Mouse (Mus musculus) neural tube, embryonic 12.5 days (tissue): ENCODE data around the gene Sgo2a. TPM values are rescaled to one million over a fixed set of nuclear protein-coding genes. Genes with fewer than 3 reads are reported as not detected.

ENCODE experiments used
- ATAC-seq: fragments of 200-750 bp; cut with Nextera tagmentation; 2 replicates; pipeline ENCODE4 v1.8.0; 2017; ENCODE audit warnings: low read depth, mild to moderate bottlenecking, moderate TSS enrichment, moderate library complexity; ENCODE audit not compliant: low FRiP score
- H3K27ac ChIP-seq: fragments of 300-500 bp; sonication (generic); 2 replicates; pipeline ENCODE4 v1.5.1; 2016
- H3K27me3 ChIP-seq: fragments of 300-500 bp; sonication (generic); replicated peaks from 2 replicates; pipeline ENCODE4 v1.6.1; 2016; ENCODE audit warnings: mild to moderate bottlenecking
- H3K36me3 ChIP-seq: fragments of 300-500 bp; sonication (generic); 2 replicates; pipeline ENCODE4 v1.6.1; 2016; ENCODE audit warnings: mild to moderate bottlenecking
- H3K4me1 ChIP-seq: fragments of 300-500 bp; sonication (generic); 2 replicates; pipeline ENCODE4 v1.6.1; 2016
- H3K4me2 ChIP-seq: fragments of 300-500 bp; sonication (generic); replicated peaks from 2 replicates; pipeline ENCODE4 v1.6.1; 2016; ENCODE audit warnings: mild to moderate bottlenecking
- H3K4me3 ChIP-seq: fragments of 300-500 bp; sonication (generic); 2 replicates; pipeline ENCODE4 v1.5.1; 2016
- H3K9ac ChIP-seq: fragments of 300-500 bp; sonication (generic); 2 replicates; pipeline ENCODE4 v1.6.1; 2016; ENCODE audit warnings: mild to moderate bottlenecking
- H3K9me3 ChIP-seq: fragments of 300-500 bp; sonication (generic); 2 replicates; pipeline ENCODE4 v1.6.1; 2016; ENCODE audit warnings: mild to moderate bottlenecking
- WGBS: fragments of 180-500 bp; shearing (Covaris S2); methylation state at CpG from one replicate; pipeline ENCODE4 v1.1.7; 2016; 5-methylcytosine and 5-hydroxymethylcytosine counted together
- polyA plus RNA-seq: library from polyadenylated mRNA; unstranded; fragments of >200 nt; fragmentation: Nextera tagmentation; extraction: Ambion mirVana; gene quantifications from 2 replicates; pipeline ENCODE4 v1.2.1, GENCODE M21; 2016

The Sgo2a gene
- polyA plus RNA-seq: 14.3 and 14.8 TPM in 2 replicates

DNA sequence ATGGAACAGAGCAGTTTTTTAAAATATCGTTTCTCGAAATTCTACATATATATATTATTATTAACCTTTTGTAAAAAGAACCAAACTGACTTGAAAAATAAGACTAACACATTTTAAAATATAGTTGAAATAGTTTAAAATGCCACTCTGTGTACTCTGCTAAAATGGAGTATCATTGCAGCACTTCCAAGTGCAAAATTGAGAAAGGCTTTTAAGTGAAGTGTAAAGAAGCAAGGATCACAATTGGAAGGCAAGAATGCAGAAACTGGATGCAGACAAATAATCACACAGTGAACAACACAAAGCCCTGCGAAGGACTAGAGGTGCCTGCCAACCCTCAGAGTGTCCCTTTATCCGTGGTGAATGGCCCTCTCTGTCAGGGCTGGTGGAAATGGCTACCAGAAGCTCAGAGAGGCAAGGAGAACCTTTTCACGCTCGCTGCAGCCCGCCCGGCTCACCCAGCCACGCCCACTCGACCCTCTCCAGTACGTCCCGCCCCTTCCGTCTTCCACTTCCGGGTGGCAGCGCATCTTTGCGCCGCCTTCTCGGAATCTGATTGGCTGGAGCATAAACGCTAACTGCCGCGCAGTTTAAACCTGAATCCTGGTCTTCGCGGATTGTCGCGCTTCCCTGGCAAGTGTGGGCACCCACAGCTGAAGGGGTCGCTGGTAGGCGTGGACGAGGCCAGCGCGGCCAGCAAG, at the start of gene Sgo2a:
TSS of gene Sgo2a (plus strand) at position 540 of the 701 bp plus-strand sequence.
- Histone ChIP-seq H3K4me1 (peaks cover 15% of the 10 kb centered on the region), H3K9ac (peak within 1 kb of the TSS; percentile 61), H3K36me3 (no peaks in the 10 kb centered on the region), H3K27me3 (no peaks in the 10 kb centered on the region), H3K27ac (peak within 1 kb of the TSS; percentile 50; the same call in 1 of the 2 replicates), H3K9me3 (no peaks in the 10 kb centered on the region), H3K4me2 (peak within 1 kb of the TSS; percentile 84), H3K4me3 (peak within 1 kb of the TSS; percentile 81)
- WGBS: 6% methylated on average over 30 of the region's 30 CpGs
- peak; percentile 99 for ATAC-seq

DNA sequence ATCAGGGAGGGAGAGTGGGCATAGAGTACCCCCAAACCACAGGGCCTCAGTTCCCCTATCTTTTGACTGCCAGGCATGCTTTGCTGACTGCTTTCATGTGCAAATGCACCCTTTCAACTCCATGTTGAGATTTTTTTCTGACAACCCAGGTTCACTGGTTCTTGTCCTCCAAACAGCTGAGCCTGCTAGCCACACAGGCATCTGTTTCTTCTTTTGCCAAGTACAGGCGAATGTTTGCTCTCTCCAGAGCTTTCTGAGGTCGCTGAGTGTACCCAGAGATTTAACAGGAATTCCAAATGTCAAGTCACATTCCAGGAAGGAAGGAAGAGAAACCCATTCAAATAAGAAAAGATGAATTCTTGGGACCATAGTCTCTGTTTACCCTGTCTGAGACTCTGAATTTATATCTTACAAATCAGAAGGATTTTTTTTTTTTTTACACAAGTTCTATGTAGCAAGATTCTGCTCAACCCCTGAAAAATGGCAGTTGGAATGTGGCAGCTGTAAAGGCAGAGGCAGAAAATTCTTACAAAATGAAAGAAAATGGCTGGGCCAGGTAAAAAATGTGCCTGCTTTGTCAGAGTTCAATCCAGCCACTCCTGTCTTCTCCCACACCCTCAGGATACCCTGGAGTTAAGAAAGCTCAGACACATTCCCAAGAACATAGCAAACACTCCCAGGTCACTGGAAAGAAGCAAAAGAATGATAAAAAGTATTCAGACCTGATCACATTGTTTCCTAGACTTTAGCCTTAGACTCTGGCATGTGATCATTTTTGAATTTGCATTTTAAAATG, 48.0 kb upstream of the Sgo2a start:
- no peak overlapping the region for H3K9ac ChIP-seq
- no peak for ATAC-seq
- H3K27ac ChIP-seq: no peak overlapping the region
- 47% methylated on average over 2 of the region's 2 CpGs for WGBS
- H3K4me1 ChIP-seq: no peaks in the 10 kb centered on the region
- H3K4me3 ChIP-seq: no peak overlapping the region
- no peaks in the 10 kb centered on the region for H3K27me3 ChIP-seq
- no peak overlapping the region for H3K4me2 ChIP-seq
- no peaks in the 10 kb centered on the region for H3K9me3 ChIP-seq
- H3K36me3 ChIP-seq: peaks cover 9% of the 10 kb centered on the region; the same call in 1 of the 2 replicates

DNA sequence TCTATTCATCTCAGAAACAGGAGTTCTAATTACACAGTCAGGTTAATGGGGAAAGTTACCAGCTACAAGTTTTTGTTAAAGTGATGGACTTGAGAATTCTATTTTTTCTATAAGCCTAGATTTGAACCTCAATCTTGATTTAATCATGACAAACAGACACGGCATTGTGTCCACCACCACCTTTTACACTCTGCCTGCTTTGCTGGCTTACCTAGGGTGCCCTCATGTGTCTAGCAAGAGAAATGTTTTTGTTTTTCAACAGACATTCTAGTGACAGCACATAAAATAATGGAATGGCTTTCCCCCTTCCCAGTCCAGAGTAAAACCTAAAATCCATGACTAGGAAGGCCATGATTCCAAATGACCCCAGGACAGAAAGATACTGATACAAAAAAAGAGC, 46.6 kb upstream of the Sgo2a start:
- WGBS: 12% methylated on average over 1 of the region's 1 CpGs

DNA sequence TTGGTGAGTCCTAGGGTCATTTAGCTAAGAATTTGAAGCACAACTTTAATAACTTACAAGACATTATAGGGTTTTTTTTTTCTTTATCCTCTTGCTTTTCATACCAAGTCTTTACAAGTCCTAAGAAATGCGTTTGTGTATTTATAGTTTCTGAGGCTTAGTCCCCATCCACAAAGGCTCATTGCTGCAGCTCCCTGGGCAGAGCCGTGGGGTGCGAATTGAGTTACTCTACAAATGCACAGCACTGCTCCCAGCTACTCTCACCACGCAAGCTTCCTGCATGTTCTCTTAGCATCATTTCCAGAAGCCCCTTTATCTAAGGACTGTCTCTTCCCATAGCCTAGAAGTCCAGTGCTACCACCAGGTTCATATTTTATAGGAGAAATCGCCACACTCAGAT, 46.1 kb upstream of the Sgo2a start:
- no peak overlapping the region for H3K27ac ChIP-seq
- H3K4me1 ChIP-seq: no peaks in the 10 kb centered on the region
- H3K9me3 ChIP-seq: no peaks in the 10 kb centered on the region
- no peak for ATAC-seq
- H3K4me2 ChIP-seq: no peak overlapping the region
- 69% methylated on average over 5 of the region's 5 CpGs for WGBS
- H3K9ac ChIP-seq: no peak overlapping the region
- H3K4me3 ChIP-seq: no peak overlapping the region
- H3K36me3 ChIP-seq: peaks cover 4% of the 10 kb centered on the region; the same call in 1 of the 2 replicates
- no peaks in the 10 kb centered on the region for H3K27me3 ChIP-seq

More for the DNA sequence above, 46.6 kb upstream of the Sgo2a start:
- Histone ChIP-seq H3K4me3 (no peak overlapping the region), H3K27ac (no peak overlapping the region), H3K36me3 (peaks cover 4% of the 10 kb centered on the region; the same call in 1 of the 2 replicates), H3K9ac (no peak overlapping the region), H3K4me2 (no peak overlapping the region), H3K4me1 (no peaks in the 10 kb centered on the region), H3K9me3 (no peaks in the 10 kb centered on the region), H3K27me3 (no peaks in the 10 kb centered on the region)
- peak; percentile 44; the same call in 1 of the 2 replicates for ATAC-seq

DNA sequence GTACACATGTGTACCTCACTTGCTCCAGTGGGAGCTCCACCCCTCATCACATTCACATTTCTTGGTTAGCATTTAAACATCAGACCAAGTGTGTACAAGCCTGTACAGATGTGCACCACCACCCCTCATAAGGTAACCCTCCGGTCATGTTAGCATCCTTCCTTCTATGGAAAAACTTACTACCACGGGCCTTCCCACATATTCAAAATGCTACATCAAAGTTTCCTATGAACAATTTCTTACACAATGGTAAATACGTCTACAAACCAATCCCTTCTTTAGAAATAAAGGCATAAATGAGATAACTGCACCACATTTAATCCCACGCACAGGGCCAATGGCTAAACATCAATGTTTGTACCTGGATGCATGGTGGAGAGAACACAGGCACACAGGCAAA, 43.3 kb upstream of the Sgo2a start:
- no peaks in the 10 kb centered on the region for H3K9me3 ChIP-seq
- 91% methylated on average over 4 of the region's 4 CpGs for WGBS
- H3K27ac ChIP-seq: no peak overlapping the region
- no peak overlapping the region for H3K9ac ChIP-seq
- no peak overlapping the region for H3K4me2 ChIP-seq
- no peak for ATAC-seq
- peaks cover 14% of the 10 kb centered on the region for H3K36me3 ChIP-seq
- H3K27me3 ChIP-seq: no peaks in the 10 kb centered on the region
- no peaks in the 10 kb centered on the region for H3K4me1 ChIP-seq
- H3K4me3 ChIP-seq: no peak overlapping the region

DNA sequence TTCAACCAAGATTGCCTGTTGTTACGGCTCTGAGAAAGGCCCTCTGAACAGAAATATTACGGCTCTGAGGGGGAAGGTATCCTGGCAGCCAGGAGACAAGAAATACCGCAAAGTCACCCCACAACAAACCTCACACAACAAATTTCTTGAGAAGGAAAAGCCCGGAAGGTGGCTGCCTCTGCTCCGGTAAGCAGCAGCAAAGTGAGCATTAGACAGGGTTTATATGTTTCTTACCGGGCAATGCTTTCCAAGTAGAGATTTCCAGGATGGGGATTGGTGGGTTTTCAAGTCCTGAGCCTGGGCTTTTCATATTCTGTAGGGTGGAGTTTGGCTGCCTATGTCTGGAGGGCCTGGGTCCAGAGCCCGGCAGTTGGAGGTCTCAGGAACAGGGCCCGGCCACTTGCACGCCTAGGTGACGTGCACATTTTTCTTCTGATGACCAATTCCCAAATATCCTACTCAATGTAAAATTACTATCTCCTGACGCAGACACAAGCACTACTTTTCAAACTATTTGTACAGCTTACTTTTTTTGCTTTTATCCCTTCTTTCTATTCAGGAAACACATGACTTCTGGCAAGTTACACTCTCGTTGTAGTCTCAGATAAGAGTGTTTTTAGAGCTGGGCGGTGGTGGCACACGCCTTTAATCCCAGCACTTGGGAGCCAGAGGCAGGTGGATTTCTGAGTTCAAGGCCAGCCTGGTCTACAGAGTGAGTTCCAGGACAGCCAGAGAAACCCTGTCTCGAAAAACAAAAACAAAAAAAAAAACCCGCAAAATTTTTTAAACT, 42.0 kb upstream of the Sgo2a start:
- ATAC-seq: no peak
- Histone ChIP-seq H3K9me3 (no peaks in the 10 kb centered on the region), H3K36me3 (peaks cover 17% of the 10 kb centered on the region), H3K4me1 (no peaks in the 10 kb centered on the region), H3K9ac (no peak overlapping the region), H3K4me2 (no peak overlapping the region), H3K27ac (no peak overlapping the region), H3K27me3 (no peaks in the 10 kb centered on the region), H3K4me3 (no peak overlapping the region)
- 90% methylated on average over 16 of the region's 16 CpGs for WGBS

DNA sequence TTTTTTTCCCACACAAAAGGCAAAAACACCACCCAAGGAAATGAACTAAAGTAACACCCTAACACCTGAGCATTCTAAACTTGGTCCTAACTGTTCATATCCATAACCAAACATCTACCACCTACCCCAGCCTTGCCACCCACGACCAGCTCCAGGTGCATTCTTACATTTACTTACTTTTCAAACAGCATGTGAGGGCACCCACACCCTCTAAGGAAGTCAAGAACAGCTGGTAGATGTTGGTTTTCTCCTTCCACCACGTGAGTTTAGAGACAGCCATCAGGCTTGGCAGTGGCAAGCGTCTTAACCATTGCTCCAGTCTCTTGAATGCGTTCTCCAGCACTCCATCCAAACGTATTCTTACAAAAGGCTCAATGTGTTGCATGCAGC, 41.4 kb upstream of the Sgo2a start:
- 87% methylated on average over 5 of the region's 5 CpGs for WGBS
- Histone ChIP-seq H3K9ac (no peak overlapping the region), H3K9me3 (no peaks in the 10 kb centered on the region), H3K27ac (no peak overlapping the region), H3K4me3 (no peak overlapping the region), H3K27me3 (no peaks in the 10 kb centered on the region), H3K4me1 (no peaks in the 10 kb centered on the region), H3K36me3 (peaks cover 21% of the 10 kb centered on the region), H3K4me2 (no peak overlapping the region)
- no peak for ATAC-seq

DNA sequence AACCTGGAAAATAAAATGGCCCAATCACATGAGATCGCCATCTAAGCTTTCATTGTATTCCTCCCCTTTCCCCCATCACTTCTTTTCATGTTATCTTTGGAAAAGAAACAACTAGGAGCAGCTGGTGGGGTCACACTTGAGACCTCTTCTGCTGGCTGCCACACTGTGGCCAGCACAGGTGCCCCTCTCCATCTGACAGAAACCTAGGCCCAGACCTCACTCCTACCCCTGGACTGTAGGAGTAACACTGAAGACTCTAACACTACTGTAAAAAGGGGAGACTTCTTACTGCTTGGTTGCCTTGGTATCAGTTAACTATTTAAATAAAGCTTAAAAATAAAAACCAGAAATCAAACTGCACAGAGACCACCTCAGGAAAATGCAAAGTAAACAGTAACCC, 40.0 kb upstream of the Sgo2a start:
- Histone ChIP-seq H3K27me3 (no peaks in the 10 kb centered on the region), H3K9ac (no peak overlapping the region), H3K27ac (no peak overlapping the region), H3K36me3 (peaks cover 26% of the 10 kb centered on the region), H3K4me3 (no peak overlapping the region), H3K4me1 (no peaks in the 10 kb centered on the region), H3K9me3 (no peaks in the 10 kb centered on the region), H3K4me2 (no peak overlapping the region)
- no peak for ATAC-seq
- 97% methylated on average over 1 of the region's 1 CpGs for WGBS

DNA sequence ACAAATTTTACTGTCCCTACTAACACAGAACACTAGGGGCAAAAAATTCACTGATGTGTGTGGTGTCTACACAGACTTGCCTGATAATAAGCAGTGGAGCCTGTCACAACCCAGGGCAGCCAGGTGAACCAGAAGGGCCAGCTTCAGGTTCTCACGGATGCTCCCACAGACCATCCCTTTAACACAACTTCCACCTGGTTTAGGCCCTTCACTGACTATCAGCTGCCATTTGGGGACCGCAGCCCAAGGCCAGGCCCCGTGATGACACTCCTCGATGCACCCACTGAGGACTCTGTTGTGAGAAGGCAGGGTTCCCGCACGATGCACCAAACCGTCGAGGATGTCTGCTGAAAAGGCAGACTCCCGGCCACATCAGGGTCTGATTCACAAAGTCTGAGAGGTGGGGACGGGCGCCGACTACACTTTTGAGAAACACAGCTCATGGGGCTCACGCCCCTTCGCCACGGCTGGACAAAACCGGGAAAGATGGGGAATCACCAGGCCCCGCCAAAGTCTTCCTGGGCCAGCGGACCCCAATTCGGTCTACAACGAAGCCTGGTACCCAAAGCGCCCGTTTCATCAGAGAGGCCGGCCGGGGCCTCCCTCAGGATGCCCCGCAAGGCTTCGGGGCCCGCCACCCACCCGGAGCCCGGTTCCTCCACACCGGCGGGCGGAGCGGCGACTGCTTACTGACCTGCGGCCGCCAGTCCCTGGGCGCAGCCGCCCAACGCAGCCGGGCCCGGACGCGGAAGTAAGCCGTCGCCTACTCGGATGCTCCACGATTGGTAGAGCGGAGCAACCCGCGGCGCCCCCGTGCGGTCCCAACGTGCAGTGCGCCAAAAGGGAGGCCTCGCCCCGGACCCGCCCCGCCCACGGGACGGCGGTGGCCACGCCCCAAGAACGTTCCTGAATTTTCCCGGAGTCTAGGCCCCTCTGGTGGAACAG, 26.2 kb upstream of the Sgo2a start:
- ATAC-seq: peak; percentile 98
- Histone ChIP-seq H3K4me3 (peak overlapping the region; percentile 68), H3K4me2 (peak overlapping the region; percentile 72), H3K27me3 (no peaks in the 10 kb centered on the region), H3K9ac (peak overlapping the region; percentile 81), H3K27ac (no peak overlapping the region), H3K4me1 (0 out of 2 replicates have a peak, but pooled peaks cover 6% of the 10 kb centered on the region), H3K9me3 (no peaks in the 10 kb centered on the region), H3K36me3 (0 out of 2 replicates have a peak, but pooled peaks cover 10% of the 10 kb centered on the region)
- under 1% methylated on average over 65 of the region's 65 CpGs for WGBS

DNA sequence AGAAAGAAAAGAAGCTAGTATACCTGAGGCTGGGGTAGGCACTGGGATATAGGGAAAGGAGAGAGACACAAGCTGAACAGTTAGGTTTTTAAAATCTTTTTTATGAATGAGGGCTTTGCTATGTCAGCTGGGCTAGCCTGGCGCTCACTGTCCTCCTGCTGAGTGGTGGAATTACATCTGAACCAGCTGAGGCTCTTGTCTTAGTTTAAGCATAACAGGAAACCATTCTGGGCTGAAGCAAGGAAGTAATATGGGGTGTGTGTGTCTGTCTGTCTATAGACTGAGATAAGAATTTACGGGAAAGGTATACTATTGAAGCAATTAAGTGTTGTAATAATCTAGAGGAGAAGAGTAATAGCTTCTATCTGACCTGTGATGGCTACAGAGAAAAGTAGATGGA, 24.2 kb upstream of the Sgo2a start:
- 0 out of 2 replicates have a peak, but pooled peaks cover 6% of the 10 kb centered on the region for H3K4me1 ChIP-seq
- no peak overlapping the region for H3K27ac ChIP-seq
- ATAC-seq: no peak
- no peaks in the 10 kb centered on the region for H3K27me3 ChIP-seq
- H3K4me3 ChIP-seq: no peak overlapping the region
- 84% methylated on average over 2 of the region's 2 CpGs for WGBS
- H3K9ac ChIP-seq: no peak overlapping the region
- no peaks in the 10 kb centered on the region for H3K36me3 ChIP-seq
- no peaks in the 10 kb centered on the region for H3K9me3 ChIP-seq
- H3K4me2 ChIP-seq: no peak overlapping the region

DNA sequence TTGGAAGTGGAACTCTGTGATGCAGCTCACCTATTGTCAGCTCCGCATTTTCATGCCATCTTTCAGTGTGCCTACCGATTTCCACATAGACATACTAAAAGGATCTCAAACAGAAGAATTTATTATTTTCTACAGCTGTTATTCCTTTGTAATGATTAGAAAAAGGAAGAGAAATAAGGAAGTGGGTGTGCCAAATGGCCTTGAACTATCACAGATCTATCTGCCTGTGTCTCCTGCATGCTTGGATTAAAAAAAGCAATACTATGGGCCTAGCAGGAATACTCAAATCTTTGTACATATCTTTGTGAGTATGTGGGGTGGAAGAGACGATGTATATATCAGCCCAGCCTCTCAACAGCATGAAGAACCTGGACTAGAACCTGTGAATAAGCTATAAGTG, 18.9 kb upstream of the Sgo2a start:
- no peaks in the 10 kb centered on the region for H3K36me3 ChIP-seq
- H3K27ac ChIP-seq: no peak overlapping the region
- no peaks in the 10 kb centered on the region for H3K9me3 ChIP-seq
- H3K9ac ChIP-seq: no peak overlapping the region
- H3K4me2 ChIP-seq: no peak overlapping the region
- 93% methylated on average over 3 of the region's 3 CpGs for WGBS
- H3K4me1 ChIP-seq: no peaks in the 10 kb centered on the region
- H3K4me3 ChIP-seq: no peak overlapping the region
- ATAC-seq: no peak
- no peaks in the 10 kb centered on the region for H3K27me3 ChIP-seq
